Mouse (Mus musculus) left cerebral cortex, adult 2 months (tissue): ENCODE measurements around the gene Vars. TPM values are rescaled to one million over a fixed set of nuclear protein-coding genes. Genes with fewer than 3 reads are reported as not detected.
"Not testable (repeated sequence)": the region's sequence is repeated elsewhere in the genome, so short reads cannot be mapped to it uniquely, and the experiment has no call there.

Experiments used
- DNase-seq, 2 experiments: peaks; one replicate each; pipeline ENCODE4 v3.0.0; 2021 to 2022; ENCODE audit warnings: low spot score in 2 of 2, mixed read lengths in 1 of 2; ENCODE audit errors: extremely low spot score in 1 of 2
- H3K27ac ChIP-seq: fragments of 200-600 bp; 2 replicates; pipeline ENCODE4 v1.8.1; 2022
- H3K4me3 ChIP-seq: fragments of 200-600 bp; 2 replicates; pipeline ENCODE4 v1.8.1; 2022
- CTCF ChIP-seq: fragments of 200-600 bp; IDR thresholded peaks from 2 replicates; pipeline ENCODE4 v1.8.1; 2022; ENCODE audit warnings: antibody characterized with exemption, mild to moderate bottlenecking, moderate library complexity
- intact Hi-C: fragments of 180-260 bp; cut with DNase I; formaldehyde crosslinking; loops from one replicate; pipeline ENCODE4 v1.15.1; 2025
- total RNA-seq, 2 experiments: library from RNA; stranded (reverse); gene quantifications; 2 replicates each; pipeline ENCODE4 v1.2.3; 2021

The Vars gene
- total RNA-seq, 2 experiments from 2014 or later, result 44.1 to 46.6 TPM

GRCm38 (mm10) chr17:35031272-35031671, 30.5 kb downstream of the Vars start:
- Histone ChIP-seq H3K4me3 (no peak overlapping the region), H3K27ac (no peak overlapping the region)
- TF ChIP-seq CTCF, result no peak
- DNase-seq, result no peak
- intact Hi-C loops, result no loop called here

- DNase-seq, result no peak
- Histone ChIP-seq H3K4me3 (no peak overlapping the region), H3K27ac (no peak overlapping the region)
- intact Hi-C loops, result no loop called here
- TF ChIP-seq CTCF, result no peak
Observed at GRCm38 (mm10) chr17:35031880-35032279, 31.1 kb downstream of the Vars start.

GRCm38 (mm10) chr17:35032323-35032870, 31.6 kb downstream of the Vars start:
- DNase-seq, result no peak
- H3K4me3 ChIP-seq, result no peak overlapping the region

GRCm38 (mm10) chr17:35033703-35034102, 32.9 kb downstream of the Vars start:
- intact Hi-C loops, result not testable (repeated sequence)

More at GRCm38 (mm10) chr17:35032323-35032870, 31.6 kb downstream of the Vars start:
- intact Hi-C loops, result no loop called here
- TF ChIP-seq CTCF, result no peak
- H3K27ac ChIP-seq, result no peak overlapping the region

GRCm38 (mm10) chr17:35034896-35035295, 34.1 kb downstream of the Vars start:
- intact Hi-C loops, result no loop called here
- Histone ChIP-seq H3K4me3 (no peak overlapping the region), H3K27ac (no peak overlapping the region)
- no peak for DNase-seq
- TF ChIP-seq CTCF, result no peak

More at GRCm38 (mm10) chr17:35033703-35034102, 32.9 kb downstream of the Vars start:
- not testable (repeated sequence) for DNase-seq, H3K4me3 ChIP-seq, H3K27ac ChIP-seq

GRCm38 (mm10) chr17:35039121-35039873, 38.5 kb downstream of the Vars start:
- DNase-seq, result no peak
- no peak for TF ChIP-seq CTCF
- Histone ChIP-seq H3K27ac (no peak overlapping the region), H3K4me3 (no peak overlapping the region)
- intact Hi-C loops, result no loop called here

GRCm38 (mm10) chr17:35043794-35044193, 43.0 kb downstream of the Vars start:
- intact Hi-C loops, result no loop called here
- no peak for TF ChIP-seq CTCF
- no peak for DNase-seq
- no peak overlapping the region for H3K4me3 ChIP-seq
- no peak overlapping the region for H3K27ac ChIP-seq

- intact Hi-C loops, result no loop called here
- DNase-seq, result no peak
- Histone ChIP-seq H3K27ac (no peak overlapping the region), H3K4me3 (no peak overlapping the region)
- no peak for TF ChIP-seq CTCF
Observed at GRCm38 (mm10) chr17:35044904-35045806, 44.4 kb downstream of the Vars start.

- DNase-seq, result no peak
- intact Hi-C loops, result no loop called here
- no peak for TF ChIP-seq CTCF
- H3K27ac ChIP-seq, result peak overlapping the region; percentile 34; the same call in 1 of the 2 replicates
- peak overlapping the region; percentile 52 for H3K4me3 ChIP-seq
Observed at GRCm38 (mm10) chr17:35045807-35046680, 45.3 kb downstream of the Vars start.

- peak within 1 kb of the TSS; percentile 34; the same call in 1 of the 2 replicates for H3K27ac ChIP-seq
- TF ChIP-seq CTCF, result no peak; the same call in 1 of the 2 replicates
- intact Hi-C loops, result no loop called here
- peak; percentile 84 to 93 for DNase-seq
- H3K4me3 ChIP-seq, result peak within 1 kb of the TSS; percentile 52
Observed at GRCm38 (mm10) chr17:35046681-35047455, 46.1 kb downstream of the Vars start, which contains the start of gene Msh5. Gene Msh5, minus strand, starts transcription at chr17:35046745.
